Comparison of ENCODE assay signal across 28 mouse cellular contexts in the genomic region with DNA sequence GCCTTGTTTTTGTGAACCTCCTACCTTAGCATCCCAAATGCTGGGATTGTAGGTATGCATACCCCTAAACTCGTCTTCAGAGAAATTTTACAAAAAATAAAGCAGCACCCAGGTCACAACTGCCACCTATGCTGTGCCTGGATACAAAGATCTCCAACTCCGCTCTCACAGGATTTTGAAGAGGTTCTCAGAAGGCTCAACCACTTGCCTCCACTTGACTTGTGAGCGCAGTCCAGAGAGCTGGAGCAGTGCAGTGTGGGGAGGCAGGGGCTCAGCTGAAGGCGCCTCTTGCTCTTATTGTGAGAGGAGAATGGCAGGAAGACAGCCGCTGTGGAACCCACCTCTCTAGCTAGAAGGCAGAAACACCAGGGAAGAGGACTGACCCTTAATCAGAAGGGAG.
DNase-seq lines count a peak whose midpoint lies in the region; ATAC-seq and TF ChIP-seq lines count a peak whose summit lies in the region.
"Had no signal": no experiment of that assay in that cellular context is flagged by ENCODE, and none has a peak within 500 bp of the region (broad histone marks: within the 10 kb centered on the region; RNA-seq: fewer than 3 reads in every experiment).

No protein-coding gene starts in this region.

- no peaks in the 10 kb centered on the region for H3K36me3 ChIP-seq in kidney, embryonic 14.5 days (ENCODE audit: control insufficient read depth, insufficient read depth, low read length)
- H3K36me3 ChIP-seq in lung, embryonic 16.5 days (ENCODE audit: control insufficient read depth, insufficient read depth, low read length), result no peaks in the 10 kb centered on the region
- no peaks in the 10 kb centered on the region for H3K36me3 ChIP-seq in forebrain, embryonic 12.5 days (replicated peaks)
- H3K36me3 ChIP-seq: embryonic facial prominence, embryonic 13.5 days; forebrain, embryonic 10.5 days; hindbrain, embryonic 12.5 days; intestine, embryonic 15.5 days; limb, embryonic 10.5 days; limb, embryonic 15.5 days; midbrain, embryonic 12.5 days; neural tube, embryonic 13.5 days had no signal

- no peaks in the 10 kb centered on the region for H3K9me3 ChIP-seq in kidney, embryonic 14.5 days (ENCODE audit: control insufficient read depth, low read length)
- H3K9me3 ChIP-seq in lung, embryonic 16.5 days (ENCODE audit: control insufficient read depth, low read length), result no peaks in the 10 kb centered on the region
- no peaks in the 10 kb centered on the region for H3K9me3 ChIP-seq in forebrain, embryonic 12.5 days
- H3K9me3 ChIP-seq: embryonic facial prominence, embryonic 13.5 days; forebrain, embryonic 10.5 days; hindbrain, embryonic 12.5 days; intestine, embryonic 15.5 days; limb, embryonic 10.5 days; limb, embryonic 15.5 days; midbrain, embryonic 12.5 days; neural tube, embryonic 13.5 days had no signal

- H3K27me3 ChIP-seq in kidney, embryonic 14.5 days (ENCODE audit: control insufficient read depth, insufficient read depth, low read length), result no peaks in the 10 kb centered on the region
- no peaks in the 10 kb centered on the region for H3K27me3 ChIP-seq in lung, embryonic 16.5 days (ENCODE audit: control insufficient read depth, insufficient read depth, low read depth, low read length)
- no peaks in the 10 kb centered on the region for H3K27me3 ChIP-seq in forebrain, embryonic 12.5 days
- H3K27me3 ChIP-seq: embryonic facial prominence, embryonic 13.5 days; hindbrain, embryonic 12.5 days; intestine, embryonic 15.5 days; limb, embryonic 15.5 days; midbrain, embryonic 12.5 days; neural tube, embryonic 13.5 days had no signal

- ATAC-seq in kidney, embryonic 14.5 days (ENCODE audit: low FRiP score, low TSS enrichment), result no peak
- ATAC-seq in lung, embryonic 16.5 days (ENCODE audit: low read depth), result peak; percentile 29; the same call in 1 of the 2 replicates
- ATAC-seq in forebrain, embryonic 12.5 days (ENCODE audit: low FRiP score), result no peak
- ATAC-seq: CD4-positive, CD25-positive, alpha-beta regulatory T cell, adult 4 months; hindbrain, postnatal 0 days had no signal

- no peak overlapping the region for H3K4me2 ChIP-seq in kidney, embryonic 14.5 days (replicated peaks; ENCODE audit: low read depth, low read length)
- H3K4me2 ChIP-seq in lung, embryonic 16.5 days (ENCODE audit: low read depth, low read length), result no peak overlapping the region
- H3K4me2 ChIP-seq in forebrain, embryonic 12.5 days, result no peak overlapping the region
- H3K4me2 ChIP-seq: embryonic facial prominence, embryonic 13.5 days; hindbrain, embryonic 12.5 days; intestine, embryonic 15.5 days; limb, embryonic 15.5 days; midbrain, embryonic 12.5 days; neural tube, embryonic 13.5 days had no signal

- H3K9ac ChIP-seq in kidney, embryonic 14.5 days (ENCODE audit: low read depth, low read length), result no peak overlapping the region
- peak overlapping the region; percentile 23 for H3K9ac ChIP-seq in lung, embryonic 16.5 days (ENCODE audit: low read length)
- H3K9ac ChIP-seq in forebrain, embryonic 12.5 days, result no peak overlapping the region
- H3K9ac ChIP-seq: embryonic facial prominence, embryonic 13.5 days; hindbrain, embryonic 12.5 days; intestine, embryonic 15.5 days; limb, embryonic 15.5 days; liver, embryonic 14.5 days; midbrain, embryonic 12.5 days; neural tube, embryonic 13.5 days had no signal

- H3K27ac ChIP-seq in kidney, embryonic 14.5 days (ENCODE audit: low read depth, low read length), result no peak overlapping the region
- peak overlapping the region; percentile 79 for H3K27ac ChIP-seq in lung, embryonic 16.5 days (ENCODE audit: low read length)
- H3K27ac ChIP-seq in forebrain, embryonic 12.5 days, result no peak overlapping the region
- H3K27ac ChIP-seq: embryonic facial prominence, embryonic 13.5 days; forebrain, embryonic 10.5 days; hindbrain, embryonic 12.5 days; hindbrain, postnatal 0 days; intestine, embryonic 15.5 days; limb, embryonic 10.5 days; limb, embryonic 15.5 days; liver, embryonic 14.5 days; midbrain, embryonic 12.5 days; neural tube, embryonic 13.5 days; stomach, postnatal 0 days had no signal

- no peak for TF ChIP-seq CTCF in lung, adult 2 months (IDR thresholded peaks at IDR 0.05; ENCODE audit: insufficient read depth, low read length)

- no peaks in the 10 kb centered on the region for H3K4me1 ChIP-seq in kidney, embryonic 14.5 days (ENCODE audit: control insufficient read depth, insufficient read depth, low read length)
- H3K4me1 ChIP-seq in lung, adult 2 months (ENCODE audit: control insufficient read depth, insufficient read depth, low read length), result no peaks in the 10 kb centered on the region; the same call in 1 of the 2 replicates
- H3K4me1 ChIP-seq in lung, embryonic 16.5 days (replicated peaks; ENCODE audit: control insufficient read depth, insufficient read depth, low read length), result peaks cover 16% of the 10 kb centered on the region
- H3K4me1 ChIP-seq in forebrain, embryonic 12.5 days, result no peaks in the 10 kb centered on the region
- H3K4me1 ChIP-seq: embryonic facial prominence, embryonic 13.5 days; forebrain, embryonic 10.5 days; hindbrain, embryonic 12.5 days; intestine, embryonic 15.5 days; limb, embryonic 10.5 days; limb, embryonic 15.5 days; midbrain, embryonic 12.5 days; neural tube, embryonic 13.5 days had no signal

- DNase-seq in kidney, postnatal 25 days, result peak; percentile 6 to 42
- peak; percentile 19 for DNase-seq in lung, adult 2 months
- DNase-seq in lung, postnatal 36 days, result peak; percentile 62
- DNase-seq in layer of hippocampus, postnatal 10 days (ENCODE audit: low spot score in 2 of 2), result no peak
- DNase-seq: adrenal gland, postnatal 25 days; cerebellum, adult 18-20 months; gastrocnemius, postnatal 14 days; heart, postnatal 36 days; kidney, adult 8-10 months; kidney, postnatal 4 days; right cerebral cortex, postnatal 4 days; thymus, adult 18-20 months; thymus, postnatal 4 days had no signal

- no peak for TF ChIP-seq POLR2A in lung, adult 2 months (IDR thresholded peaks at IDR 0.05; ENCODE audit: borderline replicate concordance, extremely low read depth, low read depth, low read length)

- no peak overlapping the region for H3K4me3 ChIP-seq in kidney, embryonic 14.5 days (ENCODE audit: low read length)
- H3K4me3 ChIP-seq in lung, adult 2 months (replicated peaks; ENCODE audit: extremely low read depth, low read depth, low read length), result no peak overlapping the region
- H3K4me3 ChIP-seq in lung, embryonic 16.5 days (ENCODE audit: low read length), result no peak overlapping the region
- H3K4me3 ChIP-seq in forebrain, embryonic 12.5 days (replicated peaks), result no peak overlapping the region
- H3K4me3 ChIP-seq: embryonic facial prominence, embryonic 13.5 days; forebrain, embryonic 10.5 days; hindbrain, embryonic 12.5 days; intestine, embryonic 15.5 days; limb, embryonic 10.5 days; limb, embryonic 15.5 days; midbrain, embryonic 12.5 days; neural tube, embryonic 13.5 days had no signal

- 85% methylated on average over 5 of the region's 5 CpGs for WGBS in kidney, embryonic 14.5 days
- WGBS in lung, adult 2 months, result 49% methylated on average over 5 of the region's 5 CpGs
- WGBS in lung, embryonic 16.5 days, result 52% methylated on average over 5 of the region's 5 CpGs
- 79% methylated on average over 5 of the region's 5 CpGs for WGBS in forebrain, embryonic 12.5 days

Comparison
In these comparisons a context has a peak if more than half of its experiments do, and no peak if none do; other contexts are left out.
1. DNase-seq: peak in kidney, postnatal 25 days (2 of 2), lung, adult 2 months (single experiment) and lung, postnatal 36 days (single experiment); none in layer of hippocampus, postnatal 10 days (0 of 2).